Mouse (Mus musculus) left cerebral cortex, postnatal 14 days (tissue): ENCODE measurements around the gene Slc6a6. TPM values are rescaled to one million over a fixed set of nuclear protein-coding genes. Genes with fewer than 3 reads are reported as not detected.

Experiments
- DNase-seq, 2 experiments: peaks; one replicate each; pipeline ENCODE4 v3.0.0; 2021 to 2022; ENCODE audit warnings: low spot score in 2 of 2, mixed read lengths in 1 of 2
- intact Hi-C: fragments of 180-260 bp; cut with DNase I; formaldehyde crosslinking; loops from one replicate; pipeline ENCODE4 v1.15.1; 2025
- long read RNA-seq, 2 experiments: library from polyadenylated mRNA; stranded (forward); transcript quantifications; one replicate each; pipeline ENCODE4 v2.0.0; 2021
- total RNA-seq, 2 experiments: library from RNA; stranded (reverse); gene quantifications; 2 replicates each; pipeline ENCODE4 v1.2.3; 2021

The Slc6a6 gene
- total RNA-seq: 100 to 1,000 TPM; 159 to 165 TPM
- long read RNA-seq, experiment 1, full-length matches to known transcripts: 30 of 95 reads
- long read RNA-seq, experiment 1, partial matches to known transcripts: 4 of 95 reads
- long read RNA-seq, experiment 1, other reads (novel, unspliced or antisense): 61 of 95 reads
- long read RNA-seq, experiment 2, full-length matches to known transcripts: 17 of 51 reads
- long read RNA-seq, experiment 2, partial matches to known transcripts: 3 of 51 reads
- long read RNA-seq, experiment 2, other reads (novel, unspliced or antisense): 31 of 51 reads

GRCm38 (mm10) chr6:91683602-91684473 lies at the start of gene Slc6a6:
Gene Slc6a6, plus strand, starts transcription at chr6:91684053.
- peak; percentile 94 to 97 for DNase-seq
- intact Hi-C loops: loop anchor here (5.0 to 10.0 kb wide), 2 partner anchors 51 to 157 kb away; no protein-coding TSS in a partner anchor

GRCm38 (mm10) chr6:91634417-91634816 lies 49.4 kb upstream of the Slc6a6 start:
- DNase-seq: no peak
- intact Hi-C loops: no loop called here

GRCm38 (mm10) chr6:91634876-91635275 lies 49.0 kb upstream of the Slc6a6 start:
- intact Hi-C loops: no loop called here
- DNase-seq: no peak

- no peak for DNase-seq
- intact Hi-C loops: no loop called here
Observed at GRCm38 (mm10) chr6:91638204-91638995, 45.5 kb upstream of the Slc6a6 start.

- DNase-seq: no peak
- intact Hi-C loops: no loop called here
Observed at GRCm38 (mm10) chr6:91643011-91643410, 40.8 kb upstream of the Slc6a6 start.

- intact Hi-C loops: no loop called here
- DNase-seq: no peak
Observed at GRCm38 (mm10) chr6:91643416-91643921, 40.4 kb upstream of the Slc6a6 start.

- intact Hi-C loops: no loop called here
Observed at GRCm38 (mm10) chr6:91646019-91646418, 37.8 kb upstream of the Slc6a6 start.

GRCm38 (mm10) chr6:91646822-91647221 lies 37.0 kb upstream of the Slc6a6 start:
- DNase-seq: no peak
- intact Hi-C loops: no loop called here

More at GRCm38 (mm10) chr6:91646019-91646418, 37.8 kb upstream of the Slc6a6 start:
- DNase-seq: peak; percentile 20 to 29

GRCm38 (mm10) chr6:91647385-91647791 lies 36.5 kb upstream of the Slc6a6 start:
- intact Hi-C loops: no loop called here
- peak in 1 of 2 experiments; percentile 20 for DNase-seq

- no peak for DNase-seq
- intact Hi-C loops: no loop called here
Observed at GRCm38 (mm10) chr6:91650255-91650654, 33.6 kb upstream of the Slc6a6 start.

GRCm38 (mm10) chr6:91652296-91652695 lies 31.6 kb upstream of the Slc6a6 start:
- intact Hi-C loops: no loop called here
- DNase-seq: no peak

GRCm38 (mm10) chr6:91655244-91655643 lies 28.6 kb upstream of the Slc6a6 start:
- no peak for DNase-seq
- intact Hi-C loops: loop anchor here (5.0 kb wide), 1 partner anchor 68 kb away; no protein-coding TSS in a partner anchor

- DNase-seq: no peak
- intact Hi-C loops: loop anchor here (5.0 kb wide), 1 partner anchor 69 kb away; no protein-coding TSS in a partner anchor
Observed at GRCm38 (mm10) chr6:91655874-91656433, 27.9 kb upstream of the Slc6a6 start.

- intact Hi-C loops: loop anchor here (5.0 kb wide), 1 partner anchor 71 kb away; no protein-coding TSS in a partner anchor
Observed at GRCm38 (mm10) chr6:91658288-91658687, 25.6 kb upstream of the Slc6a6 start.

GRCm38 (mm10) chr6:91659841-91660509 lies 23.9 kb upstream of the Slc6a6 start:
- DNase-seq: no peak
- intact Hi-C loops: loop anchor here (5.0 kb wide), 1 partner anchor 73 kb away; no protein-coding TSS in a partner anchor

More at GRCm38 (mm10) chr6:91658288-91658687, 25.6 kb upstream of the Slc6a6 start:
- DNase-seq: no peak

- intact Hi-C loops: no loop called here
- no peak for DNase-seq
Observed at GRCm38 (mm10) chr6:91662301-91662700, 21.6 kb upstream of the Slc6a6 start.

GRCm38 (mm10) chr6:91663616-91664015 lies 20.2 kb upstream of the Slc6a6 start:
- DNase-seq: no peak
- intact Hi-C loops: no loop called here

GRCm38 (mm10) chr6:91665267-91665666 lies 18.6 kb upstream of the Slc6a6 start:
- intact Hi-C loops: no loop called here

More at GRCm38 (mm10) chr6:91665267-91665666, 18.6 kb upstream of the Slc6a6 start:
- no peak for DNase-seq
